Mouse (Mus musculus) MEL (cell line): ENCODE measurements around the gene Ccdc88b.

Experiments
- CTCF ChIP-seq, 3 experiments: IDR thresholded peaks in 2 of 3; conservative IDR thresholded peaks in 1 of 3; 2 replicates each; pipeline ENCODE4 v1.5.1; 2011 to 2012; ENCODE audit warnings: low read length in 3 of 3, low read depth in 2 of 3, mild to moderate bottlenecking in 2 of 3, improper control_type of control experiment in 1 of 3, inconsistent platforms in 1 of 3, mixed read lengths in 1 of 3, moderate library complexity in 1 of 3; ENCODE audit not compliant: control insufficient read depth in 1 of 3, insufficient read depth in 1 of 3, poor library complexity in 1 of 3, severe bottlenecking in 1 of 3
- EP300 ChIP-seq, 2 experiments: IDR thresholded peaks; 2 replicates each; pipeline ENCODE4 v1.6.1; 2011; ENCODE audit warnings: improper control_type of control experiment in 2 of 2, low read length in 2 of 2, low read depth in 1 of 2, mild to moderate bottlenecking in 1 of 2
- HCFC1 ChIP-seq: IDR thresholded peaks from 2 replicates; pipeline ENCODE4 v1.6.1; 2012; ENCODE audit warnings: low read depth, mild to moderate bottlenecking, inconsistent platforms, low read length, improper control_type of control experiment, moderate library complexity
- MAFK ChIP-seq: IDR thresholded peaks from 2 replicates; pipeline ENCODE4 v1.6.1; 2011; ENCODE audit warnings: low read depth, mild to moderate bottlenecking, low read length, improper control_type of control experiment, borderline replicate concordance
- POLR2A ChIP-seq, 2 experiments: IDR thresholded peaks; 2 replicates each; pipeline ENCODE4 v1.6.1; 2011 to 2012; ENCODE audit warnings: low read length in 2 of 2, mild to moderate bottlenecking in 2 of 2, control low read depth in 1 of 2, improper control_type of control experiment in 1 of 2, low read depth in 1 of 2, moderate library complexity in 1 of 2; ENCODE audit not compliant: control insufficient read depth in 1 of 2, insufficient read depth in 1 of 2, poor library complexity in 1 of 2
- POLR2AphosphoS2 ChIP-seq: IDR thresholded peaks from 2 replicates; pipeline ENCODE4 v1.6.1; 2011; ENCODE audit warnings: low read length, improper control_type of control experiment
- SMC3 ChIP-seq: IDR thresholded peaks from 2 replicates; pipeline ENCODE4 v1.6.1; 2011; ENCODE audit warnings: low read depth, low read length, improper control_type of control experiment
- ZC3H11A ChIP-seq: IDR thresholded peaks from 2 replicates; pipeline ENCODE4 v1.6.1; 2012; ENCODE audit warnings: low read depth, mild to moderate bottlenecking, inconsistent platforms, low read length, improper control_type of control experiment

DNA sequence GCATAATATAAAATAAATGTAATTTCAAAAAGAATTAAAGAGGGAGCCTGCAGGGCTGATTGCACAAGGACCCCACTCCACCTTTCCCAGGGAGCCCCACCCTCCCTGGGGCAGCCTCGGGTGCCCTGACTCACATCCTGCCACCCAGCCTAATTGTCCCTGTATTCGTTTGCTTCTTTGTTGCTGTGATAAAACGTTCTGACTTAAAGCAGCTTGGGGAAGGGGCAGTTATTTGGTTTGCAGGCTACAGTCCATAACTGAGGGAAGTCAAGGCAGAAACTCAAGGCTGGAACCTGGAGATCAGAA, 16.8 kb downstream of the Ccdc88b start:
- no peak for TF ChIP-seq CTCF (IDR thresholded peaks at IDR 0.05 in 2 of 3, conservative IDR thresholded peaks at IDR 0.05 in 1 of 3; ENCODE audit: control insufficient read depth in 1 of 3, insufficient read depth in 1 of 3, low read depth in 2 of 3, low read length in 3 of 3, poor library complexity in 1 of 3, severe bottlenecking in 1 of 3)
- TF ChIP-seq POLR2A (IDR thresholded peaks at IDR 0.05; ENCODE audit: control insufficient read depth in 1 of 2, insufficient read depth in 1 of 2, low read depth in 1 of 2, low read length in 2 of 2, poor library complexity in 1 of 2) = no peak
- no peak for TF ChIP-seq POLR2AphosphoS2
- no peak for TF ChIP-seq EP300 (IDR thresholded peaks at IDR 0.05; ENCODE audit: low read depth in 1 of 2, low read length in 2 of 2)
- no peak for TF ChIP-seq HCFC1
- no peak for TF ChIP-seq ZC3H11A
- no peak for TF ChIP-seq MAFK
- TF ChIP-seq SMC3 = no peak
